Mouse (Mus musculus): ENCODE measurements at regions not wholly inside any gene's neighbourhood (a gene's known extent, or its start where the extent isn't known, plus 50 kb on each side); places are given as distances from the start of the nearest gene placed in this dataset.
A peak's percentile ranks its signal among the peaks of the same experiment; 100 is the strongest.
"Not testable (repeated sequence)": the region's sequence is repeated elsewhere in the genome, so short reads cannot be mapped to it uniquely, and the experiment has no call there.

- H3K4me1 ChIP-seq (replicated peaks; ENCODE audit: insufficient read depth, low read length), result no peaks in the 10 kb centered on the region
These were observed 88.3 kb upstream of the Tmem28 start for GRCm38 (mm10) chrX:99732526-99732925.

DNA sequence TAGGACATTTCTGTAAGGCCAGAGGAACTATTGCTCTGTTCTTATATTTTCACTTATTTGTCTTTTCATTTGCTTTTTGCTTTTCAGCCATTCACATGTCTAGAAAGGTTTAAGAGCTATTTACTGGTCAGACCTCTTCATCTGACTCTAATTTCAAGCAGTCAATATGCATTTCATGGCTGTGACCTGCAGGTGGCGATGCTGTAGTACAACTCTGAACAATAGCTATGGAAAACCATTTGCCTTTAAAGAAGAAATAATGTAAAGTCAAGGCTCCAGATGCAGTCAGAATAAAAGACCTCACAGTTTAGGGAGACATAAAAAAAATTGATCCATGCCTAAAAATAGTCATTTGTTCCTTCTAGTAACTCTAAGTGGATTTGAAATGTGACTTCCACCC is 95.7 kb upstream of the Tmem28 start:
- Histone ChIP-seq H3K27ac (no peak overlapping the region), H3K27me3 (ENCODE audit: insufficient read depth, low read length) (no peaks in the 10 kb centered on the region), H3K4me2 (ENCODE audit: low read length) (no peak overlapping the region), H3K9me3 (replicated peaks; ENCODE audit: low read length) (no peaks in the 10 kb centered on the region), H3K36me3 (ENCODE audit: insufficient read depth, low read length) (no peaks in the 10 kb centered on the region), H3K4me3 (replicated peaks; ENCODE audit: low read depth, low read length) (no peak overlapping the region), H3K4me1 (replicated peaks; ENCODE audit: insufficient read depth, low read length) (no peaks in the 10 kb centered on the region), H3K9ac (ENCODE audit: low read depth, low read length) (no peak overlapping the region)
- peak; percentile 65 for TF ChIP-seq CTCF (IDR thresholded peaks at IDR 0.05; ENCODE audit: low read depth)
- 5% methylated on average over 1 of the region's 1 CpGs for WGBS
- peak; percentile 40 for DNase-seq (ENCODE audit: low spot score)
- no peak for ATAC-seq (replicated peaks; ENCODE audit: low FRiP score, low read depth)

More at GRCm38 (mm10) chrX:99732526-99732925, 88.3 kb upstream of the Tmem28 start:
- H3K4me3 ChIP-seq (replicated peaks; ENCODE audit: low read depth, low read length), result no peak overlapping the region
- H3K27ac ChIP-seq, result no peak overlapping the region
- ATAC-seq (replicated peaks; ENCODE audit: low FRiP score, low read depth) (no peak), DNase-seq (ENCODE audit: low spot score) (no peak)
- H3K27me3 ChIP-seq (ENCODE audit: insufficient read depth, low read length), result no peaks in the 10 kb centered on the region
- H3K36me3 ChIP-seq (ENCODE audit: insufficient read depth, low read length), result no peaks in the 10 kb centered on the region
- no peak overlapping the region for H3K9ac ChIP-seq (ENCODE audit: low read depth, low read length)
- 82% methylated on average over 2 of the region's 2 CpGs for WGBS
- no peak for TF ChIP-seq CTCF (IDR thresholded peaks at IDR 0.05; ENCODE audit: low read depth)
- no peaks in the 10 kb centered on the region for H3K9me3 ChIP-seq (replicated peaks; ENCODE audit: low read length)
- H3K4me2 ChIP-seq (ENCODE audit: low read length), result no peak overlapping the region

- Histone ChIP-seq H3K4me1 (replicated peaks; ENCODE audit: insufficient read depth, low read length) (no peaks in the 10 kb centered on the region), H3K27me3 (ENCODE audit: insufficient read depth, low read length) (peaks cover 3% of the 10 kb centered on the region; the same call in 1 of the 2 replicates), H3K4me3 (replicated peaks; ENCODE audit: low read depth, low read length) (no peak overlapping the region), H3K9ac (ENCODE audit: low read depth, low read length) (no peak overlapping the region), H3K9me3 (replicated peaks; ENCODE audit: low read length) (no peaks in the 10 kb centered on the region), H3K4me2 (ENCODE audit: low read length) (no peak overlapping the region), H3K27ac (no peak overlapping the region), H3K36me3 (ENCODE audit: insufficient read depth, low read length) (no peaks in the 10 kb centered on the region)
- ATAC-seq (replicated peaks; ENCODE audit: low FRiP score, low read depth) (no peak), DNase-seq (ENCODE audit: low spot score) (peak; percentile 10)
- 51% methylated on average over 4 of the region's 4 CpGs for WGBS
- TF ChIP-seq CTCF (IDR thresholded peaks at IDR 0.05; ENCODE audit: low read depth), result no peak
These were observed 125.5 kb upstream of the Tmem28 start for GRCm38 (mm10) chrX:99695366-99695765.

DNA sequence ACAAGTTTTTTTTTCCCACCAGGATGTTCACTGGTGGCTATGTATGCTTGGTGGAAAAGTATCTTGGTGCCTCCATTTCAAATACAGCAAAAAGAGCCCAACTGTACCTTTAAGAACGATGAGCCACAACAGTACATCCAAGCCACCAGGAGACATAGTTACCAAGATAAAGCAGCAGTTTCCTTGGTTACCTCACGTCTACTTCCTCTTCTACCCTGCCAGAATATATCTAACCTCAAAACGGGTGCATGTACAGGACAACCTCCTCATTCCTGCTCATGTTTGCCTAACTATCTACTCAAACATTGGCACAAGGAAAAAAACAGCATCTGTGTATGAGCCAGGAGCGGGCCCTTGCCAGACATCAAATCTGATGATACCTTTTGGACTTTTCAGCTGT is 129.8 kb upstream of the Tmem28 start:
- DNase-seq (ENCODE audit: low spot score) (no peak), ATAC-seq (replicated peaks; ENCODE audit: low FRiP score, low read depth) (no peak)
- 55% methylated on average over 4 of the region's 4 CpGs for WGBS
- H3K36me3 ChIP-seq (ENCODE audit: insufficient read depth, low read length), result no peaks in the 10 kb centered on the region
- H3K4me3 ChIP-seq (replicated peaks; ENCODE audit: low read depth, low read length), result no peak overlapping the region
- H3K27me3 ChIP-seq (ENCODE audit: insufficient read depth, low read length), result peaks cover 3% of the 10 kb centered on the region; the same call in 1 of the 2 replicates
- H3K27ac ChIP-seq, result no peak overlapping the region
- H3K9me3 ChIP-seq (replicated peaks; ENCODE audit: low read length), result no peaks in the 10 kb centered on the region
- no peak overlapping the region for H3K4me2 ChIP-seq (ENCODE audit: low read length)
- H3K4me1 ChIP-seq (replicated peaks; ENCODE audit: insufficient read depth, low read length), result no peaks in the 10 kb centered on the region
- no peak overlapping the region for H3K9ac ChIP-seq (ENCODE audit: low read depth, low read length)
- no peak for TF ChIP-seq CTCF (IDR thresholded peaks at IDR 0.05; ENCODE audit: low read depth)

DNA sequence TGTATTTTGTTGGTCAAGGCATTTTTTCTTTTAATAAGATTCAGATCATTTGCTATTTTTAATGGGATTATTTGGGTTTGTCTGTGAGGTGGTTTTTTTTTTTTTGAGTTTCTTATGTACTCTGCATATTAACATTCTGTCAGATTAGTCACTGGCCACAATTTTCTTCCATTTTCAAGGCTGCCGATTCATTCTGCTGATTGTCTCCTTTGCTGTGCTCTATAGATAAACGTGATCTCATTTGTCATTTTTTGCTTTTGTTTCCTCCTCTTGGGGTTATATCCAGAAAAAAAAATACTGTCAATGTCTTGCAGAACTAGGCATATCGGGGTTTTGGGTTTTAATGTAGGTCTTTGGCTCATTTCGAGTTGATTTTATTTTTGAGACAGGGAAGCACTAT is 131.1 kb upstream of the Tmem28 start:
- DNase-seq (ENCODE audit: low spot score), result no peak
- H3K36me3 ChIP-seq (ENCODE audit: insufficient read depth, low read length), result no peaks in the 10 kb centered on the region
- ATAC-seq (replicated peaks; ENCODE audit: low FRiP score, low read depth), result no peak
- H3K27ac ChIP-seq, result no peak overlapping the region
- no peak overlapping the region for H3K9ac ChIP-seq (ENCODE audit: low read depth, low read length)
- 81% methylated on average over 4 of the region's 4 CpGs for WGBS
- H3K9me3 ChIP-seq (replicated peaks; ENCODE audit: low read length), result no peaks in the 10 kb centered on the region
- H3K4me1 ChIP-seq (replicated peaks; ENCODE audit: insufficient read depth, low read length), result no peaks in the 10 kb centered on the region
- H3K4me3 ChIP-seq (replicated peaks; ENCODE audit: low read depth, low read length), result no peak overlapping the region
- H3K27me3 ChIP-seq (ENCODE audit: insufficient read depth, low read length), result peaks cover 3% of the 10 kb centered on the region; the same call in 1 of the 2 replicates
- H3K4me2 ChIP-seq (ENCODE audit: low read length), result no peak overlapping the region
- TF ChIP-seq CTCF (IDR thresholded peaks at IDR 0.05; ENCODE audit: low read depth), result no peak

- not testable (repeated sequence) for H3K36me3 ChIP-seq (ENCODE audit: insufficient read depth, low read length); H3K4me2 ChIP-seq (ENCODE audit: low read length); ATAC-seq (replicated peaks; ENCODE audit: low FRiP score, low read depth); DNase-seq (ENCODE audit: low spot score); H3K4me1 ChIP-seq (replicated peaks; ENCODE audit: insufficient read depth, low read length); H3K27ac ChIP-seq; H3K4me3 ChIP-seq (replicated peaks; ENCODE audit: low read depth, low read length); H3K9me3 ChIP-seq (replicated peaks; ENCODE audit: low read length); H3K9ac ChIP-seq (ENCODE audit: low read depth, low read length); H3K27me3 ChIP-seq (ENCODE audit: insufficient read depth, low read length)
These were observed 138.3 kb upstream of the Tmem28 start for GRCm38 (mm10) chrX:99682491-99682890.

GRCm38 (mm10) chrX:99667596-99667995 is 153.2 kb upstream of the Tmem28 start:
- Histone ChIP-seq H3K27ac (no peak overlapping the region), H3K9me3 (replicated peaks; ENCODE audit: low read length) (no peaks in the 10 kb centered on the region), H3K9ac (ENCODE audit: low read depth, low read length) (no peak overlapping the region), H3K4me3 (replicated peaks; ENCODE audit: low read depth, low read length) (no peak overlapping the region), H3K27me3 (ENCODE audit: insufficient read depth, low read length) (no peaks in the 10 kb centered on the region; the same call in 1 of the 2 replicates), H3K4me1 (replicated peaks; ENCODE audit: insufficient read depth, low read length) (no peaks in the 10 kb centered on the region), H3K4me2 (ENCODE audit: low read length) (no peak overlapping the region), H3K36me3 (ENCODE audit: insufficient read depth, low read length) (no peaks in the 10 kb centered on the region)
- ATAC-seq (replicated peaks; ENCODE audit: low FRiP score, low read depth) (no peak), DNase-seq (ENCODE audit: low spot score) (peak; percentile 64)
- no peak for TF ChIP-seq CTCF (IDR thresholded peaks at IDR 0.05; ENCODE audit: low read depth)
- WGBS, result 55% methylated on average over 2 of the region's 2 CpGs

Measured in kidney, postnatal 0 days (tissue).